Mouse (Mus musculus): ENCODE data around the gene Nufip2.

DNA sequence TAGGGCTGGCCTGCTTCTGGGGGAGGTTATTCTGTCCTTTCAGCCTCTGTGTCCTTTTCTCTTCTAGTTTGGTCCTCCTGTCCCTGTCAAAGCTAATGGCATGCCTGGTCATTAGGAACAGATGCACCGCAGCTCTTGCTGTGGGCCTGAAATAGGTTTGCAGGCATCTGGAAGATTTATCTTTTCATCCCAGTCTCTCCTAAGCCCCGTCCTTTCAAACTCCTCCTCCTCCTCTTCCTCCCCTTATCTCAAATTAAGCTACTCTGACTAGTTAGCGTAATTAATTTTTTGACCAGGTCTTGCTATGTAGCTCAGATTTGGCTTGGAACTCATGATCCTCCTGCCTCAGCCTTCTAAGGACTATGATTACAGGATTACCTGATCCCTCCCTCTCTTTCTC, 67.5 kb downstream of the Nufip2 start:
- TF ChIP-seq POLR2A (IDR thresholded peaks at IDR 0.05; ENCODE audit: insufficient read depth, low read depth, low read length), result no peak
- no peak for TF ChIP-seq EP300 (IDR thresholded peaks at IDR 0.05; ENCODE audit: insufficient read depth, low read depth, low read length)
